Mouse (Mus musculus) forebrain, postnatal 0 days (tissue): ENCODE measurements at regions not wholly inside any gene's neighbourhood (a gene's known extent, or its start where the extent isn't known, plus 50 kb on each side); places are given as distances from the start of the nearest gene placed in this dataset.
"Not testable (repeated sequence)": the region's sequence is repeated elsewhere in the genome, so short reads cannot be mapped to it uniquely, and the experiment has no call there.

Experiments
- ATAC-seq: fragments of 200-750 bp; cut with Nextera tagmentation; 2 replicates; pipeline ENCODE4 v1.8.0; 2017; ENCODE audit warnings: mild to moderate bottlenecking, moderate library complexity
- DNase-seq: peaks from one replicate; pipeline ENCODE4 v3.0.0-alpha.2; 2015
- H3K27ac ChIP-seq: fragments of 300-500 bp; sonication (generic); 2 replicates; pipeline ENCODE4 v1.5.1; 2014; ENCODE audit warnings: low read depth, mild to moderate bottlenecking, antibody characterized with exemption, low read length, moderate library complexity, mixed read lengths
- H3K27me3 ChIP-seq: fragments of 300-500 bp; sonication (generic); 2 replicates; pipeline ENCODE4 v1.6.1; 2014; ENCODE audit warnings: mild to moderate bottlenecking, low read length, mixed read lengths; ENCODE audit not compliant: insufficient read depth
- H3K36me3 ChIP-seq: fragments of 300-500 bp; sonication (generic); 2 replicates; pipeline ENCODE4 v1.6.1; 2014; ENCODE audit warnings: mild to moderate bottlenecking, moderate library complexity; ENCODE audit not compliant: insufficient read depth
- H3K4me1 ChIP-seq: fragments of 300-500 bp; sonication (generic); 2 replicates; pipeline ENCODE4 v1.6.1; 2014; ENCODE audit warnings: antibody characterized with exemption; ENCODE audit not compliant: insufficient read depth
- H3K4me2 ChIP-seq: fragments of 300-500 bp; sonication (generic); 2 replicates; pipeline ENCODE4 v1.6.1; 2014; ENCODE audit warnings: low read depth, mild to moderate bottlenecking, moderate library complexity
- H3K4me3 ChIP-seq: fragments of 300-500 bp; sonication (generic); 2 replicates; pipeline ENCODE4 v1.5.1; 2014; ENCODE audit warnings: low read depth, low read length, mixed read lengths
- H3K9ac ChIP-seq: fragments of 300-500 bp; sonication (generic); 2 replicates; pipeline ENCODE4 v1.6.1; 2014; ENCODE audit warnings: mild to moderate bottlenecking
- H3K9me3 ChIP-seq: fragments of 300-500 bp; sonication (generic); 2 replicates; pipeline ENCODE4 v1.6.1; 2016; ENCODE audit warnings: low read length
- CTCF ChIP-seq: sonication (generic); IDR thresholded peaks from 2 replicates; pipeline ENCODE4 v1.5.1; 2016; ENCODE audit warnings: antibody characterized with exemption, control low read depth, low read depth
- WGBS: fragments of 180-500 bp; shearing (Covaris S2); extraction: QIAGEN DNeasy Blood & Tissue Kit; methylation state at CpG from one replicate; pipeline ENCODE4 v1.1.7; 2014; 5-methylcytosine and 5-hydroxymethylcytosine counted together

DNA sequence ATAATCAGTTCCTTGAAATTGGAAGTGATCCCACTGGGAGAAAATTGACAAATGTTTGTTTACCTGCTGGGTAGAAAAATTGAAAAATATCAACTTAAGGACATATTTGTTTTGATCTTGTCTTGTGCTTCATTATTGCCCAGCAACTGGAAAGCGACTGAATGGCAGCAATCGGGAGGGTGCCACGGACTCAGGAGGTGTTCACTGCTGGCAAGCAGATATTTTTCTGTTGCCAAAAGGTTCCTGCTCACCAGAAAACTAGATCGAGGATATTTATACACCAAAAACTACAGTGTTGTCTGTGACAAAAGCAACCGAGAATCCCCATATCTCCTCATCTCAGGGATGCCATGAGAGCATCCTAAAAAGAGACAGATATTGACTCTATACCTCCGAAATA lies 71.4 kb downstream of the Gm21833 start:
- no peak for DNase-seq
- H3K27me3 ChIP-seq, result no peaks in the 10 kb centered on the region
- TF ChIP-seq CTCF, result no peak

GRCm38 (mm10) chr16:82920533-82920932 lies 92.4 kb downstream of the Gm21833 start:
- no peak overlapping the region for H3K27ac ChIP-seq
- no peaks in the 10 kb centered on the region for H3K4me1 ChIP-seq
- no peaks in the 10 kb centered on the region for H3K9me3 ChIP-seq
- no peak overlapping the region for H3K4me3 ChIP-seq
- H3K36me3 ChIP-seq, result no peaks in the 10 kb centered on the region
- H3K27me3 ChIP-seq, result no peaks in the 10 kb centered on the region
- no peak for DNase-seq
- TF ChIP-seq CTCF, result no peak
- no peak overlapping the region for H3K4me2 ChIP-seq
- 88% methylated on average over 9 of the region's 9 CpGs for WGBS
- ATAC-seq, result no peak
- H3K9ac ChIP-seq, result no peak overlapping the region

More for the DNA sequence above, 71.4 kb downstream of the Gm21833 start:
- ATAC-seq, result no peak
- Histone ChIP-seq H3K4me1 (no peaks in the 10 kb centered on the region), H3K4me2 (no peak overlapping the region), H3K9ac (no peak overlapping the region), H3K36me3 (no peaks in the 10 kb centered on the region), H3K9me3 (no peaks in the 10 kb centered on the region), H3K4me3 (no peak overlapping the region), H3K27ac (no peak overlapping the region)
- WGBS, result 66% methylated on average over 6 of the region's 6 CpGs

GRCm38 (mm10) chr16:82958951-82959350 lies 130.8 kb downstream of the Gm21833 start:
- 71% methylated on average over 3 of the region's 3 CpGs for WGBS
- H3K9ac ChIP-seq, H3K4me3 ChIP-seq, H3K36me3 ChIP-seq, H3K27me3 ChIP-seq, H3K4me2 ChIP-seq, H3K27ac ChIP-seq, ATAC-seq, H3K4me1 ChIP-seq, H3K9me3 ChIP-seq: not testable (repeated sequence)
- peak; percentile 5 for DNase-seq

DNA sequence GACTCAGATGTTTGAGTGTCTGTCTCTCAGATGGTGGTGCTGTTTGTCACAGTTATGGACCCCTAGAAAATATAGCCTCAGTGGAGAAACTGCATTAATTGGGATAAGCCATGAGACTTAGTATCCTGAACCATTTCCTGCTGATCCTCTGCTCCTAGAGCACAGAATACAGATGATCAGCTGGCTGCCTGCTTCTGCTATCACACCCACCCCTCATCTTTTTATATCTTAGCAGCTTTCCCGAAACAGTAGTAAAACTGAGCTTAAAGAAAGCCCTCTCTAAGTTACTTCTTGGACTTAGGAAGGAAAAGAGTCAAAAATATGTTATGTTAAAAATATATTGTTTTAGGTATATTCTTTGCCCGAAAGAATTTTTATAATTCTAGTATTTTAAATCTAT lies 163.5 kb downstream of the Gm21833 start:
- no peak for ATAC-seq
- no peak overlapping the region for H3K9ac ChIP-seq
- no peak for DNase-seq
- no peak overlapping the region for H3K27ac ChIP-seq
- no peaks in the 10 kb centered on the region for H3K9me3 ChIP-seq
- H3K36me3 ChIP-seq, result no peaks in the 10 kb centered on the region
- WGBS, result 82% methylated on average over 2 of the region's 2 CpGs
- H3K4me1 ChIP-seq, result no peaks in the 10 kb centered on the region
- no peak overlapping the region for H3K4me2 ChIP-seq
- no peak for TF ChIP-seq CTCF
- H3K27me3 ChIP-seq, result no peaks in the 10 kb centered on the region
- no peak overlapping the region for H3K4me3 ChIP-seq

DNA sequence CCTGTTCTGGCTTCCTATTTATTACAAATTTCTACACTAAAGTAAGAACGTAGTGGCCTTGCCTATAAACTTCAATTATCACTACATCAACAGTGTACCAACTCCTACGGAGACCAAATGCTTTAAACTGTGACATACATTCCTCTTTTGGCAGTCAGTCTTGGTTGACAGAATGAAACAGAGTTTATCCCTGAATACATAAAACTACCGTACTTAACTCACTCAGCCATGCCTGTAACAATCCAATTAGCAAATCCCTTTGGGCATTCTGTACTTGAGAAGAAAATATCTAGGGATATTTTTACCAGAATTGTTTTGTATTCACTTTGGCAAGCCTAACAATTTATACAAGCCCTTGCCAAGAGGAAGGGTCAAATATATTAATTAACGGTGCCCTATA lies 169.7 kb downstream of the Gm21833 start:
- Histone ChIP-seq H3K36me3 (no peaks in the 10 kb centered on the region), H3K4me2 (no peak overlapping the region), H3K4me3 (no peak overlapping the region), H3K9me3 (no peaks in the 10 kb centered on the region), H3K9ac (no peak overlapping the region), H3K4me1 (no peaks in the 10 kb centered on the region), H3K27me3 (no peaks in the 10 kb centered on the region), H3K27ac (no peak overlapping the region)
- TF ChIP-seq CTCF, result no peak
- DNase-seq, result no peak
- 55% methylated on average over 4 of the region's 4 CpGs for WGBS
- no peak for ATAC-seq

GRCm38 (mm10) chr16:83021311-83021710 lies 193.1 kb downstream of the Gm21833 start:
- Histone ChIP-seq H3K4me3 (no peak overlapping the region), H3K9ac (no peak overlapping the region), H3K27me3 (no peaks in the 10 kb centered on the region), H3K4me2 (no peak overlapping the region), H3K4me1 (no peaks in the 10 kb centered on the region), H3K9me3 (no peaks in the 10 kb centered on the region), H3K36me3 (no peaks in the 10 kb centered on the region), H3K27ac (no peak overlapping the region)
- TF ChIP-seq CTCF, result no peak
- no peak for DNase-seq
- 77% methylated on average over 1 of the region's 1 CpGs for WGBS
- no peak for ATAC-seq

DNA sequence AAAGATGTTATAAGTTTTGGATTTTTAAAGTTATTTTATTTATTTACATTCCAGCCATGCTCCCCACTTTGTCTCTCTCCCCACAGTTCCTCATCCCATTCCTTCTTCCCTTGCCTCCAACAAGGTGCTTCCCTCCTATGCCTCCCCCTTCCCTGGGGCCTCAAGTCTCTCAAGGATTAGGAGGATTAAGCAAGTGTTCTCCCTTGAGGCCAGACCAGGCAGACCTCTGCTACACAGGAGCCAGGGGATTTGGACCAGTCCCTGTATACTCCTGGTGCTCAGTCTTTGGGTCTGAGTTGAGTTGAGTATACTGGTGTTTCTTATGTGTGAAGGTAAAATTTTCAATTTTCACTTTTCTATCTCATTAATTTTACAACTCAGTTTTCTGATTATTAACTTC lies 235.2 kb downstream of the Gm21833 start:
- Histone ChIP-seq H3K36me3 (no peaks in the 10 kb centered on the region), H3K27ac (no peak overlapping the region), H3K4me2 (no peak overlapping the region), H3K4me1 (no peaks in the 10 kb centered on the region), H3K27me3 (no peaks in the 10 kb centered on the region), H3K9me3 (no peaks in the 10 kb centered on the region), H3K9ac (no peak overlapping the region), H3K4me3 (no peak overlapping the region)
- ATAC-seq (no peak), DNase-seq (no peak)
- no peak for TF ChIP-seq CTCF

GRCm38 (mm10) chr16:83071488-83071887 lies 243.3 kb downstream of the Gm21833 start:
- Histone ChIP-seq H3K9me3 (no peaks in the 10 kb centered on the region), H3K4me1 (no peaks in the 10 kb centered on the region), H3K9ac (no peak overlapping the region), H3K4me2 (no peak overlapping the region), H3K27me3 (no peaks in the 10 kb centered on the region), H3K4me3 (no peak overlapping the region), H3K36me3 (no peaks in the 10 kb centered on the region), H3K27ac (no peak overlapping the region)
- peak; percentile 3 for DNase-seq
- 53% methylated on average over 2 of the region's 2 CpGs for WGBS
- TF ChIP-seq CTCF, result no peak
- ATAC-seq, result peak; percentile 68; the same call in 1 of the 2 replicates
